Mouse (Mus musculus) CH12.LX (cell line): ENCODE measurements around the gene Mvb12b. TPM values are rescaled to one million over a fixed set of nuclear protein-coding genes. Genes with fewer than 3 reads are reported as not detected.

Source experiments
- DNase-seq: peaks from one replicate; pipeline ENCODE4 v3.0.0-alpha.2; 2013; ENCODE audit errors: extremely low read depth
- H3K27ac ChIP-seq: 2 replicates; pipeline ENCODE4 v1.5.1; 2012; ENCODE audit warnings: low read depth, mild to moderate bottlenecking, control low read depth, moderate library complexity; ENCODE audit not compliant: insufficient read depth
- H3K27me3 ChIP-seq: replicated peaks from 2 replicates; pipeline ENCODE3; 2012; ENCODE audit warnings: inconsistent platforms
- H3K36me3 ChIP-seq, 2 experiments: replicated peaks in 1 of 2; 2 replicates each; pipeline versions ENCODE3 to v1.6.1; 2012; ENCODE audit warnings: inconsistent platforms in 1 of 2, low read length in 1 of 2, mild to moderate bottlenecking in 1 of 2, mixed read lengths in 1 of 2, moderate library complexity in 1 of 2; ENCODE audit not compliant: control insufficient read depth in 1 of 2, insufficient read depth in 1 of 2
- H3K4me1 ChIP-seq, 2 experiments: 2 replicates each; pipeline ENCODE4 v1.6.1; 2012; ENCODE audit warnings: inconsistent platforms in 1 of 2, moderate library complexity in 1 of 2; ENCODE audit not compliant: insufficient read depth in 2 of 2, control insufficient read depth in 1 of 2
- H3K4me2 ChIP-seq: 2 replicates; pipeline ENCODE4 v1.6.1; 2012; ENCODE audit warnings: low read depth, mild to moderate bottlenecking, control low read depth; ENCODE audit not compliant: poor library complexity, insufficient read depth, severe bottlenecking
- H3K4me3 ChIP-seq, 3 experiments: fragments of 150-350 bp in 1 of 3; sonication (generic) in 1 of 3; replicated peaks in 1 of 3; 2 replicates each; pipeline versions ENCODE3 to v1.5.1; 2011 to 2012; ENCODE audit warnings: low read depth in 2 of 3, low read length in 2 of 3, mild to moderate bottlenecking in 2 of 3, moderate library complexity in 2 of 3, control low read depth in 1 of 3, improper control_type of control experiment in 1 of 3, inconsistent platforms in 1 of 3, mixed read lengths in 1 of 3; ENCODE audit not compliant: poor library complexity in 1 of 3
- H3K79me2 ChIP-seq: replicated peaks from 2 replicates; pipeline ENCODE4 v1.6.1; 2012; ENCODE audit warnings: mild to moderate bottlenecking, moderate library complexity; ENCODE audit not compliant: control insufficient read depth, poor library complexity, insufficient read depth, severe bottlenecking; ENCODE audit errors: extremely low read depth
- H3K9ac ChIP-seq: 2 replicates; pipeline ENCODE4 v1.6.1; 2012; ENCODE audit warnings: low read depth, mild to moderate bottlenecking, control low read depth, moderate library complexity; ENCODE audit not compliant: insufficient read depth
- H3K9me3 ChIP-seq: replicated peaks from 2 replicates; pipeline ENCODE3; 2012; ENCODE audit warnings: low read length, inconsistent platforms, mixed read lengths
- BHLHE40 ChIP-seq: IDR thresholded peaks from 2 replicates; pipeline ENCODE4 v1.6.1; 2011; ENCODE audit warnings: mild to moderate bottlenecking, low read depth, low read length, improper control_type of control experiment
- CHD1 ChIP-seq: IDR thresholded peaks from 2 replicates; pipeline ENCODE4 v1.6.1; 2012; ENCODE audit warnings: low read depth, low read length, improper control_type of control experiment, inconsistent platforms
- CTCF ChIP-seq, 2 experiments: IDR thresholded peaks in 1 of 2; conservative IDR thresholded peaks in 1 of 2; 2 replicates each; pipeline ENCODE4 v1.5.1; 2011 to 2012; ENCODE audit warnings: low read depth in 2 of 2, low read length in 2 of 2, improper control_type of control experiment in 1 of 2, inconsistent platforms in 1 of 2, mild to moderate bottlenecking in 1 of 2, moderate library complexity in 1 of 2
- E2F4 ChIP-seq: IDR thresholded peaks from 2 replicates; pipeline ENCODE4 v1.6.1; 2011; ENCODE audit warnings: low read depth, low read length, improper control_type of control experiment; ENCODE audit not compliant: insufficient replicate concordance
- ELF1 ChIP-seq: IDR thresholded peaks from 2 replicates; pipeline ENCODE4 v1.6.1; 2014; ENCODE audit warnings: low read depth, mild to moderate bottlenecking, inconsistent platforms, low read length, improper control_type of control experiment
- EP300 ChIP-seq: IDR thresholded peaks from 2 replicates; pipeline ENCODE4 v1.6.1; 2011; ENCODE audit warnings: low read length, improper control_type of control experiment
- ETS1 ChIP-seq: conservative IDR thresholded peaks from 2 replicates; pipeline ENCODE4 v1.6.1; 2012; ENCODE audit warnings: low read depth, mild to moderate bottlenecking, inconsistent platforms, low read length, improper control_type of control experiment, moderate library complexity
- GABPA ChIP-seq: IDR thresholded peaks from 2 replicates; pipeline ENCODE4 v1.6.1; 2012; ENCODE audit warnings: low read depth, low read length, improper control_type of control experiment, inconsistent platforms; ENCODE audit not compliant: insufficient replicate concordance
- HCFC1 ChIP-seq: IDR thresholded peaks from 2 replicates; pipeline ENCODE4 v1.6.1; 2012; ENCODE audit warnings: low read depth, mild to moderate bottlenecking, inconsistent platforms, low read length, improper control_type of control experiment
- JUN ChIP-seq: IDR thresholded peaks from 2 replicates; pipeline ENCODE4 v1.6.1; 2011; ENCODE audit warnings: low read depth, mild to moderate bottlenecking, low read length, improper control_type of control experiment, moderate library complexity; ENCODE audit not compliant: insufficient read depth
- JUND ChIP-seq: conservative IDR thresholded peaks from 2 replicates; pipeline ENCODE4 v1.6.1; 2011; ENCODE audit warnings: low read depth, low read length, improper control_type of control experiment
- KAT2A ChIP-seq: IDR thresholded peaks from 2 replicates; pipeline ENCODE4 v1.6.1; 2012; ENCODE audit warnings: low read length, improper control_type of control experiment, inconsistent platforms; ENCODE audit not compliant: insufficient replicate concordance
- MAFK ChIP-seq: IDR thresholded peaks from 2 replicates; pipeline ENCODE4 v1.6.1; 2011; ENCODE audit warnings: low read length, improper control_type of control experiment; ENCODE audit not compliant: insufficient replicate concordance
- MAX ChIP-seq: IDR thresholded peaks from 2 replicates; pipeline ENCODE4 v1.6.1; 2011; ENCODE audit warnings: low read length, improper control_type of control experiment
- MAZ ChIP-seq: IDR thresholded peaks from 2 replicates; pipeline ENCODE4 v1.6.1; 2012; ENCODE audit warnings: low read depth, mild to moderate bottlenecking, inconsistent platforms, low read length, improper control_type of control experiment, moderate library complexity
- MEF2A ChIP-seq: IDR thresholded peaks from 2 replicates; pipeline ENCODE4 v1.6.1; 2014; ENCODE audit warnings: low read depth, mild to moderate bottlenecking, inconsistent platforms, low read length, improper control_type of control experiment, borderline replicate concordance
- MYC ChIP-seq: IDR thresholded peaks from 2 replicates; pipeline ENCODE4 v1.6.1; 2011; ENCODE audit warnings: low read depth, mild to moderate bottlenecking, improper control_type of control experiment, low read length
- NELFE ChIP-seq: IDR thresholded peaks from 2 replicates; pipeline ENCODE4 v1.6.1; 2011; ENCODE audit warnings: low read depth, low read length, improper control_type of control experiment
- NRF1 ChIP-seq: IDR thresholded peaks from 2 replicates; pipeline ENCODE4 v1.6.1; 2014; ENCODE audit warnings: low read depth, mild to moderate bottlenecking, inconsistent platforms, low read length, improper control_type of control experiment, moderate library complexity
- PAX5 ChIP-seq: IDR thresholded peaks from 2 replicates; pipeline ENCODE4 v1.6.1; 2012; ENCODE audit warnings: low read length, inconsistent platforms, mixed read lengths
- POLR2A ChIP-seq: IDR thresholded peaks from 2 replicates; pipeline ENCODE4 v1.6.1; 2011; ENCODE audit warnings: low read depth, mild to moderate bottlenecking, improper control_type of control experiment, low read length
- POLR2AphosphoS2 ChIP-seq: IDR thresholded peaks from 2 replicates; pipeline ENCODE4 v1.6.1; 2011; ENCODE audit warnings: low read depth, low read length, improper control_type of control experiment
- RAD21 ChIP-seq: IDR thresholded peaks from 2 replicates; pipeline ENCODE4 v1.6.1; 2011; ENCODE audit warnings: low read depth, mild to moderate bottlenecking, low read length, improper control_type of control experiment, moderate library complexity
- RCOR1 ChIP-seq: conservative IDR thresholded peaks from 2 replicates; pipeline ENCODE4 v1.6.1; 2012; ENCODE audit warnings: low read depth, mild to moderate bottlenecking, inconsistent platforms, low read length, improper control_type of control experiment
- SIN3A ChIP-seq: IDR thresholded peaks from 2 replicates; pipeline ENCODE4 v1.6.1; 2012; ENCODE audit warnings: low read length, improper control_type of control experiment, inconsistent platforms
- SMC3 ChIP-seq: IDR thresholded peaks from 2 replicates; pipeline ENCODE4 v1.6.1; 2011; ENCODE audit warnings: low read depth, low read length, improper control_type of control experiment
- TBP ChIP-seq: conservative IDR thresholded peaks from 2 replicates; pipeline ENCODE4 v1.6.1; 2011; ENCODE audit warnings: low read depth, low read length, improper control_type of control experiment
- TCF12 ChIP-seq: IDR thresholded peaks from 2 replicates; pipeline ENCODE4 v1.6.1; 2014; ENCODE audit warnings: low read depth, mild to moderate bottlenecking, inconsistent platforms, low read length, improper control_type of control experiment
- USF1 ChIP-seq: IDR thresholded peaks from 2 replicates; pipeline ENCODE4 v1.6.1; 2014; ENCODE audit warnings: low read depth, mild to moderate bottlenecking, inconsistent platforms, low read length, improper control_type of control experiment
- ZC3H11A ChIP-seq: IDR thresholded peaks from 2 replicates; pipeline ENCODE4 v1.6.1; 2012; ENCODE audit warnings: low read depth, mild to moderate bottlenecking, inconsistent platforms, low read length, improper control_type of control experiment
- ZKSCAN1 ChIP-seq: IDR thresholded peaks from 2 replicates; pipeline ENCODE4 v1.6.1; 2012; ENCODE audit warnings: low read depth, inconsistent platforms, low read length, improper control_type of control experiment, borderline replicate concordance
- ZMIZ1 ChIP-seq: IDR thresholded peaks from 2 replicates; pipeline ENCODE4 v1.6.1; 2012; ENCODE audit warnings: low read depth, mild to moderate bottlenecking, inconsistent platforms, low read length, improper control_type of control experiment
- ZNF384 ChIP-seq: IDR thresholded peaks from 2 replicates; pipeline ENCODE4 v1.6.1; 2012; ENCODE audit warnings: low read depth, low read length, improper control_type of control experiment, inconsistent platforms
- dilution Hi-C: fragments of 300-500 bp; cut with MboI; formaldehyde crosslinking; loops from 2 replicates; pipeline ENCODE4 v1.14.3; 2020; ENCODE audit warnings: low sequenced_read_pairs; ENCODE audit not compliant: extremely low pct_unique_long_range_greater_than_20kb, extremely low pct_ligation_motif_present
- in situ Hi-C: fragments of 300-500 bp; cut with MboI; formaldehyde crosslinking; loops from 3 replicates; pipeline ENCODE4 v1.14.3; 2019; ENCODE audit warnings: low sequenced_read_pairs, low pct_ligation_motif_present, low pct_unique_long_range_greater_than_20kb, mixed read lengths
- polyA plus RNA-seq: library from polyadenylated mRNA; unstranded; fragments of >175 nt; gene quantifications from 2 replicates; pipeline ENCODE4 v1.2.1, GENCODE M21; 2012; ENCODE audit warnings: low read depth; ENCODE audit not compliant: insufficient read length
- total RNA-seq, 2 experiments: library from RNA; depleted of rRNA; stranded (reverse); fragments of 300-350 nt in 1 of 2; fragments of >200 nt in 1 of 2; gene quantifications; 2 replicates each; pipeline ENCODE4 v1.2.3; 2012 to 2014

Gene Mvb12b
- total and polyA plus RNA-seq, 3 experiments, result 3.0 to 16.7 (median 5.3) TPM

DNA sequence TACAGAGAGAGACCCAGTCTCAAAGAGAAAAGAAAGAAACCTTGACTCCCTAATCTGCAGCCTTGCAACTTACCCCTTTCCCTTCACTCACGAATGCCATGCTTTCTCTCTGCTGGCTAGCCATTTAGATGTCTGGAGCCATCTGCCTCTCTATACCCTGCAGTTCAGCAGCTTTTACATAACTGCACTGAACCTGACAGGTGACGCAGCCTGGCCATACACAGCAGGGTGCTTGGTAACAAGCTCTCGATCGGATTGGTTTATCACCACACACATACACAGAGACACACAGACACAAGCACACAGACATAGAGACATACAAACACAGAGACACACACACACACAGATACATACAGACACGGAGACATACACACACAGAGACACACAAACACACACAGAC, 67.7 kb downstream of the Mvb12b start:
- Histone ChIP-seq H3K27me3 (no peaks in the 10 kb centered on the region), H3K4me3 (no peak overlapping the region), H3K9me3 (peaks cover 2% of the 10 kb centered on the region), H3K4me1 (peaks cover 23 to 56% of the 10 kb centered on the region in 2 experiments), H3K27ac (no peak overlapping the region), H3K4me2 (no peak overlapping the region), H3K9ac (no peak overlapping the region), H3K79me2 (no peaks in the 10 kb centered on the region), H3K36me3 (peaks cover 9 to 32% of the 10 kb centered on the region in 2 experiments)
- dilution Hi-C loops, result no loop called here
- DNase-seq, result no peak
- TF ChIP-seq RAD21, result no peak
- no peak for TF ChIP-seq NELFE
- TF ChIP-seq, all 38 proteins: peak for 0
- in situ Hi-C loops, result loop anchor here (5.0 kb wide), 1 partner anchor 132 kb away; no protein-coding TSS in a partner anchor

DNA sequence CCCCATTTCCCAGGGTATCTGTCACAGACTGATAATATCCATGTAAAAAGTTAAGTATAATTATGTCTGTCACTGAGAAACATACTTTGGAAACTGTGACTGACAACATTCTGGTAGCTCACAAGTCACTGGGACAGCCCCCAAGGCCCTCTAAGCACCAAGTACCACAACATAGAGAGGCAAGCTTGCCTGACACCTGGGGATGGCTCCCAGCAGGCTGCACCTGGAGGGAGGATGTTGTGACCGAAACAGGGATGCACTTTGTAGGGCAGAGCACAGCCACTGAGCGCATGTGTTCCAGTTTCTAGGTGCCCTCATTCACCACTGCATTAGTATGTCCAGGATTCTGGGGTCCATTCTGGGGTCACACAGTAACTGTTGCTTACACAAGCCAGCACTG, 69.4 kb downstream of the Mvb12b start:
- H3K36me3 ChIP-seq, result peaks cover 4 to 19% of the 10 kb centered on the region in 2 experiments
- H3K4me1 ChIP-seq, result peaks cover 23 to 56% of the 10 kb centered on the region in 2 experiments
- no peaks in the 10 kb centered on the region for H3K79me2 ChIP-seq
- in situ Hi-C loops, result no loop called here
- no peak overlapping the region for H3K4me2 ChIP-seq
- 0 out of 2 replicates have a peak overlapping the region, but pooled peaks have one; percentile 3 for H3K27ac ChIP-seq
- dilution Hi-C loops, result no loop called here
- H3K9ac ChIP-seq, result no peak overlapping the region
- peak; percentile 65 for DNase-seq
- peaks cover 2% of the 10 kb centered on the region for H3K9me3 ChIP-seq
- no peak overlapping the region for H3K4me3 ChIP-seq
- H3K27me3 ChIP-seq, result no peaks in the 10 kb centered on the region
- TF ChIP-seq E2F4, result no peak
- no peak for TF ChIP-seq JUND
- TF ChIP-seq ZC3H11A, result no peak
- TF ChIP-seq CHD1, result no peak
- no peak for TF ChIP-seq NRF1
- no peak for TF ChIP-seq POLR2A
- no peak for TF ChIP-seq ZKSCAN1
- no peak for TF ChIP-seq MAZ
- TF ChIP-seq MAFK, result no peak
- no peak for TF ChIP-seq ZMIZ1
- no peak for TF ChIP-seq NELFE
- no peak for TF ChIP-seq MAX
- 0 out of 2 replicates have a peak, but pooled peaks have one; percentile 22 for TF ChIP-seq MYC
- TF ChIP-seq TBP, result no peak
- TF ChIP-seq GABPA, result no peak
- TF ChIP-seq ETS1, result peak; percentile 35; the same call in 1 of the 2 replicates
- no peak for TF ChIP-seq KAT2A
- TF ChIP-seq JUN, result no peak
- 0 out of 2 replicates have a peak, but pooled peaks have one; percentile 26 for TF ChIP-seq BHLHE40
- no peak for TF ChIP-seq SIN3A
- TF ChIP-seq USF1, result no peak
- TF ChIP-seq ELF1, result no peak
- TF ChIP-seq SMC3, result 0 out of 2 replicates have a peak, but pooled peaks have one; percentile 1
- TF ChIP-seq RCOR1, result no peak
- peak; percentile 87; the same call in 1 of the 2 replicates for TF ChIP-seq TCF12
- no peak for TF ChIP-seq POLR2AphosphoS2
- TF ChIP-seq HCFC1, result no peak
- TF ChIP-seq PAX5, result no peak
- no peak for TF ChIP-seq ZNF384
- TF ChIP-seq CTCF (conservative IDR thresholded peaks at IDR 0.05 in 1 of 2, IDR thresholded peaks at IDR 0.05 in 1 of 2; ENCODE audit: low read depth in 2 of 2, low read length in 2 of 2), result no peak
- TF ChIP-seq RAD21, result no peak
- no peak for TF ChIP-seq MEF2A
- TF ChIP-seq EP300, result peak; percentile 62
